Mouse (Mus musculus) C2C12 (cell line): ENCODE results near the gene Alpk1. TPM values are rescaled to one million over a fixed set of nuclear protein-coding genes. Genes with fewer than 3 reads are reported as not detected.
"Not testable (repeated sequence)": the region's sequence is repeated elsewhere in the genome, so short reads cannot be mapped to it uniquely, and the experiment has no call there.

Source experiments
- H3K27me3 ChIP-seq: one replicate; pipeline ENCODE4 v1.6.1; 2011; ENCODE audit not compliant: control insufficient read depth, insufficient read depth, insufficient read length
- H3K36me3 ChIP-seq: one replicate; pipeline ENCODE4 v1.6.1; 2011; ENCODE audit not compliant: control insufficient read depth, insufficient read depth
- H3K4me3 ChIP-seq: one replicate; pipeline ENCODE4 v1.5.1; 2011; ENCODE audit warnings: mild to moderate bottlenecking, control low read depth; ENCODE audit not compliant: poor library complexity, insufficient read depth, severe bottlenecking
- H3K79me2 ChIP-seq: one replicate; pipeline ENCODE4 v1.6.1; 2011; ENCODE audit not compliant: control insufficient read depth, insufficient read depth
- H3K79me3 ChIP-seq: one replicate; pipeline ENCODE4 v1.6.1; 2011; ENCODE audit warnings: low read depth, control low read depth
- H3ac ChIP-seq: one replicate; pipeline ENCODE3; 2011; ENCODE audit warnings: low read depth; ENCODE audit not compliant: control insufficient read depth, insufficient read length
- CEBPB ChIP-seq: IDR thresholded peaks from one replicate; pipeline ENCODE4 v1.6.1; 2011; ENCODE audit warnings: low read depth, mild to moderate bottlenecking, control low read depth, moderate library complexity
- CTCF ChIP-seq: IDR thresholded peaks from one replicate; pipeline ENCODE4 v1.5.1; 2011; ENCODE audit not compliant: control insufficient read depth, insufficient read depth, insufficient read length
- FOSL1 ChIP-seq: IDR thresholded peaks from one replicate; pipeline ENCODE4 v1.8.0; 2011; ENCODE audit warnings: mild to moderate bottlenecking, low read length; ENCODE audit not compliant: poor library complexity, insufficient read depth, severe bottlenecking
- MAX ChIP-seq: IDR thresholded peaks from one replicate; pipeline ENCODE4 v1.6.1; 2011; ENCODE audit warnings: mild to moderate bottlenecking, control low read depth
- MYOD1 ChIP-seq: IDR thresholded peaks from one replicate; pipeline ENCODE4 v1.6.1; 2011; ENCODE audit warnings: low read depth; ENCODE audit not compliant: control insufficient read depth, insufficient read length
- MYOG ChIP-seq: IDR thresholded peaks from one replicate; pipeline ENCODE4 v1.6.1; 2011; ENCODE audit not compliant: control insufficient read depth, insufficient read length; ENCODE audit errors: extremely low read depth
- USF1 ChIP-seq: IDR thresholded peaks from one replicate; pipeline ENCODE4 v1.6.1; 2011; ENCODE audit warnings: low read depth, mild to moderate bottlenecking, control low read depth, moderate library complexity
- polyA plus RNA-seq: library from polyadenylated mRNA; unstranded; fragments of >200 nt; fragmentation: generic; extraction: Trizol; gene quantifications from one replicate; pipeline ENCODE4 v1.2.1, GENCODE M21; 2012; ENCODE audit warnings: missing spikeins

Alpk1 gene
- polyA plus RNA-seq, 1 experiment, result 0.60 TPM

DNA sequence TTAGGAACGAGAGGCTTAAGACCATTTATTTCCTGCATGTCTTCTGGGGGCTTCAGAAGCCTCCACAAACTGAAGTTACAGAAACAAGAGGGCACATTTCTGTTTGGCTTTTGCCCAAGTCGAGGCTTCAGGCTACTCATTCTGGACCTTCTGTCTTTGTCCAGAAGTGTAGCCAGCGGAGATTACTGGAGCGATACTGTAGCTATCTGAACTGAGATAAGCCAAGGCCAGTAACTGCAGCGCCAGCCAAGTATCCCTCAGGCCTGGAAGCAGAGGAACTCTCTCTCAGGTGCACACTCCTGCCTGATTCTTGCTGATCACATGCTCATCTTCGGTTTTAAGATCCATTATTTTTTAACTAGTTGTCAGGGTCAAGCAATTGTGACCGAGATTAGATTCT, 7.7 kb upstream of the Alpk1 start:
- Histone ChIP-seq H3K79me3 (no peaks in the 10 kb centered on the region), H3K36me3 (no peaks in the 10 kb centered on the region), H3K79me2 (no peaks in the 10 kb centered on the region), H3ac (no peak overlapping the region), H3K4me3 (no peak overlapping the region), H3K27me3 (no peaks in the 10 kb centered on the region)
- no peak for TF ChIP-seq USF1
- no peak for TF ChIP-seq CEBPB

DNA sequence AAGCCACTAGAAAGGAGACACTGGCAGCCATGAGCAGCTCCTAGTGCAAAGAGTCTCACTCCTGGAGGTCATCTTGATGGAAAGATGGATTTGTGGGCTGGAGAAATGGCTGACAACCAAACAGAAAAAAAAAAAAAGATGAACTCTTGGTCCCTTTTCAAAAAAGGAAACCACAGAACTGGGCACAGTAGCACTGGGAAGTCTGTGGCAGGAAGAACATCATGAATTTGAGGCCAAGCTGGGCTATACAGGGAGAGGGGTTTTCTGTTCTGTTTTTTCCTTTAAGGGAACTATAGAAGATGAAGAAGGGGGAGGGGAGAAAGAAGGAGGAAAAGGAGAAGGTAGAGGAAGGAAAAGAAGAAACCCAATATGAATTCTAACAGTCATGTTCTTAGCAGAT, 6.7 kb upstream of the Alpk1 start:
- no peak overlapping the region for H3K4me3 ChIP-seq
- no peak overlapping the region for H3ac ChIP-seq
- H3K36me3 ChIP-seq, result no peaks in the 10 kb centered on the region
- no peaks in the 10 kb centered on the region for H3K27me3 ChIP-seq
- no peaks in the 10 kb centered on the region for H3K79me3 ChIP-seq
- H3K79me2 ChIP-seq, result no peaks in the 10 kb centered on the region
- TF ChIP-seq USF1 (no peak), MAX (no peak), MYOD1 (no peak), FOSL1 (no peak), CEBPB (no peak), CTCF (no peak), MYOG (no peak)

DNA sequence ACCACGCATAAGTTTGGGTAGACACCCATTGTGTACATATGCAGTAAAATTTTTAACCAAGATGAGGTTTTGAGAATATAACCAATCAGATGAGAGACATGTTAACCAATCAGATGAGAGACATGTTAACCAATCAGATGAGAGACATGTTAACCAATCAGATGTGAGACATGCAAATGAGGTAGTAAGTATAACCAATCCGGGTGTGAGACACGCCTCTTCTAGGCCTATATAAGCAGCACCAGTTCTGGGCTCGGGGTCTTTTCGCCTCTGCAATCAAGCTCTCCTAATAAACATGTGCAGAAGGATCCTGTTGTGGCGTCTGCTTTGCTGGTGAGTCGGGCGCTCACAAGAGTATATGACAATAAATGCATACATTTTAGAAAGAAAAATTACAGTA, 3.4 kb upstream of the Alpk1 start:
- H3K36me3 ChIP-seq, H3K79me2 ChIP-seq, H3K27me3 ChIP-seq, H3K4me3 ChIP-seq, H3ac ChIP-seq, H3K79me3 ChIP-seq: not testable (repeated sequence)

DNA sequence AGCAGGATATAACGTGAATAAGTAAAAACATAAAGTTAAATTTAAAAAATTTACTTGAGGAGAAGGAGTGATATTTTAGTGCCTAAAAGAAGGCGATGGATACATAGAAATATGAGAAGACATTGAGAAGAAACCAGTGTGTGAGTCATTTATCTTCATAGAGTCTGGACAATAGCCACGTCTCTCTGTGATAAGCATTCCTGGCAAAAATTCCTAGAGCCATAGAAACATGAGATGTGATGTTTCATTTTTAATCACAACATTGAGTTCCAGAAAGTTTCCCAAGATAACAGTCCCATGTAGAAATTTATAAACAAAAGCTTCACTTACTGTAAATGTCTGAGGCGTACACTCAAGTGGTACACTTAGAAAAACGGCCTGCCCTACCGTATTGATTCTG, 2.6 kb upstream of the Alpk1 start:
- H3K36me3 ChIP-seq, result no peaks in the 10 kb centered on the region
- no peaks in the 10 kb centered on the region for H3K27me3 ChIP-seq
- TF ChIP-seq CTCF, result no peak
- no peak for TF ChIP-seq USF1
- no peak for TF ChIP-seq CEBPB
- no peak for TF ChIP-seq FOSL1
- no peak for TF ChIP-seq MYOD1
- TF ChIP-seq MYOG, result no peak
- no peaks in the 10 kb centered on the region for H3K79me3 ChIP-seq
- no peak overlapping the region for H3K4me3 ChIP-seq
- no peaks in the 10 kb centered on the region for H3K79me2 ChIP-seq
- no peak overlapping the region for H3ac ChIP-seq

DNA sequence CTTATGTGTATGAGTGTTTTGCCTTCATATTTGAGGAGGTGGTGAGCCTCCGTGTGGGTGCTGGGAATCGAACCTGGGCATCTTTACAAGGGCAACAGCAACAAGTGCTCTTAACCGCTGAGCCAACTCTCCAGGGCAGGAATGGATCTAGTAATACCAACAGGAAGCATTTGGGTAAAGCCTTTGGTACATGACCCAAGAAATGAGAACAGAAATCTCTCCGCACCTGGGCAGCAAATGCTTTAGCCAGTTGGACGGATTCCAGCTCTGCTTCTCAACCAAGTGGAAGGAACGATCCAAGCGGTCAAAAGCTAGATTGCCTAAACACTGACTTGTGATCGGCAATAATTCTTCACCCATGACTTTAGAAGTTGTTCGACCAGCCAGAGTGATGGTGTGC, 594 bp upstream of the Alpk1 start:
- Histone ChIP-seq H3ac (no peak overlapping the region), H3K79me2 (no peaks in the 10 kb centered on the region), H3K36me3 (no peaks in the 10 kb centered on the region), H3K79me3 (no peaks in the 10 kb centered on the region), H3K4me3 (no peak overlapping the region), H3K27me3 (no peaks in the 10 kb centered on the region)
- TF ChIP-seq CTCF, result no peak
- no peak for TF ChIP-seq MAX
- TF ChIP-seq USF1, result no peak
- TF ChIP-seq MYOD1, result no peak
- TF ChIP-seq CEBPB, result no peak
- no peak for TF ChIP-seq FOSL1
- TF ChIP-seq MYOG, result no peak

DNA sequence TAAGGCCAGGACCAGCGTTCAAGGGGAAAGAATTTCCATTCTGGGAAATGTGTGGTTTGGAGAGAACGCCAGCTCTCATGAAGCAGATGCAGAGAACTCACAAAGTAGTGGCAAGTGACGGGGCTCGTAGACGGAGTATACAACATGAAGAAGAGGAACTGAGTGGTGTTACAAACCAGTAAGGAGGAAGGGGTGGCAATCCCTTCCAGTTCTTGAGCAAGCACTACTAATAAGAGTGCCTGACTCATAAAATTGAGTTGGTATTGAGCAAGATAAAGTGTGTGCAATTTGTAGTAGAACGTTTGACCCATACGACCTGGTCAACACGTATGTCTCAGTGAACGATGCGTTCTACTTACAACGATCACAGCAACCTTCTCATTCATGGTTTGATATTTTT, 11.2 kb downstream of the Alpk1 start:
- Histone ChIP-seq H3K79me3 (no peaks in the 10 kb centered on the region), H3ac (no peak overlapping the region), H3K27me3 (no peaks in the 10 kb centered on the region), H3K4me3 (no peak overlapping the region), H3K36me3 (no peaks in the 10 kb centered on the region), H3K79me2 (no peaks in the 10 kb centered on the region)
- TF ChIP-seq CEBPB (no peak), USF1 (no peak), MYOD1 (no peak), MAX (no peak), MYOG (no peak), FOSL1 (no peak), CTCF (no peak)

DNA sequence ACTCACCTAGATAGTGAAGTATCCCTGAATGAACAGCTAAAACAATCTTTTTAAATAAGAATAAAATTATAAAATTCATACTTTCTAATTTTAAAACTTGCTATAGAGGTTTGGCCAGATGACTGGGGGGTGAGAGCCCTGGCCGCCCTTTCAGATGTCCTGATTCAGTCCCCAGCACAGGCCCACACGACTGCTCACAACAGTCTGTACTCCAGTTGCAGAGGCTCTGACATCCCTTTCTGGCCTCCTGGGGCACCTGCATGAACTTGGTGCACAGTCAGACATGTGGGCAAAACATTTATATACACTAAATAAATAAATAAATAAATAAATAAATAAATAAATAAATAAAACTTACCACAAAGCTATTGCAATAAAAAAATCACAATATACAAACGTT, 14.4 kb downstream of the Alpk1 start:
- H3K79me3 ChIP-seq, result no peaks in the 10 kb centered on the region
- TF ChIP-seq MYOD1 (no peak), MAX (no peak), FOSL1 (no peak), MYOG (no peak), CEBPB (no peak), USF1 (no peak), CTCF (no peak)
- H3K4me3 ChIP-seq, result no peak overlapping the region
- no peaks in the 10 kb centered on the region for H3K36me3 ChIP-seq
- H3K79me2 ChIP-seq, result no peaks in the 10 kb centered on the region
- no peaks in the 10 kb centered on the region for H3K27me3 ChIP-seq
- H3ac ChIP-seq, result no peak overlapping the region
